Mouse (Mus musculus): ENCODE measurements around the gene Olfr784.
"Not testable (repeated sequence)": the region's sequence is repeated elsewhere in the genome, so short reads cannot be mapped to it uniquely, and the experiment has no call there.

Gene Olfr784

GRCm38 (mm10) chr10:129383783-129384182 is at the start of gene Olfr784:
Gene Olfr784 (plus strand): TSS chr10:129384083.
- DNase-seq (ENCODE audit: low spot score) = no peak

GRCm38 (mm10) chr10:129348550-129348949 is 35.3 kb upstream of the Olfr784 start, which contains the start of gene Olfr782:
Gene Olfr782 (plus strand): TSS chr10:129348850.
- no peak for DNase-seq (ENCODE audit: low spot score)

- not testable (repeated sequence) for DNase-seq (ENCODE audit: low spot score)
Observed at GRCm38 (mm10) chr10:129352475-129352874, 31.4 kb upstream of the Olfr784 start.

GRCm38 (mm10) chr10:129356496-129356895 is 27.4 kb upstream of the Olfr784 start:
- DNase-seq (ENCODE audit: low spot score) = not testable (repeated sequence)

GRCm38 (mm10) chr10:129357307-129357706 is 26.6 kb upstream of the Olfr784 start:
- DNase-seq (ENCODE audit: low spot score) = no peak

DNA sequence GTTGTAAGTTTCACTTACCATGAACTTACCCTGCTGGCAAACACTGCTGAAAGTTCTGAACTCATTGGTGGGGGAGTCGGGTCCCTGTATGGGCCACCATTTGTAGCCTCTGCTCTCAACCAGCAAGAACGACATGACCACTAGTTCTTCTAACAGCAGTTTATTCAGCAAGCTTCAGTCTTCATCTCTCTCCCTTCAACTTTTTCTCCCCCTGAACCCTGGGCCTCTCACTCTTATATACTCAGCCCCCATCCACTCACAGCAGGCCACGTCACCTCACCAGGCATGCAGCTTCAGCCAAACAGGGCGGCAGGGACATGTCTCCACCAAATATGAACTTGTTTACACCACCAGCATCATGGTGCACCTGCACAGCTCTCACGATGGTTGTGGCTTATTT is 9.8 kb upstream of the Olfr784 start:
- DNase-seq (ENCODE audit: low spot score) = not testable (repeated sequence)

DNA sequence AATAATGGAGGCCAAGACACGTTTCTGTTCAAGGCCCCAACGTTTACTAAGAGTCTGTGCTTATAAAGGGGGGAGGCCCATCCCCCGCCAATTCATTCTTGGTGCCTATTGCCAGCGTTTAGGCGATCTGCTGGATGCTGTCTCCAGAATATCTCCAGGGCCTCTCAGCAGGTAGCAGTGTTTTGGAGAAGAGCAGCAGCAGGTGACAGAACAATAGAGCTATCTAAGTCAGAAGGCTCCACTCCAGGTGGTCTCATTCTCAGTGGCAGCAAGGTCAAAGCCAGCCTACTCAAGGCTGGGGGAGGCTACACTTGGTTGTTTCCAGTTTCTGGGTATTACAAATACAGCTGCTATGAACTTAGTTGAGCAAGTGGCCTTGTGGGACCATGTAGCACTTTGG is 17.0 kb downstream of the Olfr784 start:
- no peak for DNase-seq (ENCODE audit: low spot score)

DNA sequence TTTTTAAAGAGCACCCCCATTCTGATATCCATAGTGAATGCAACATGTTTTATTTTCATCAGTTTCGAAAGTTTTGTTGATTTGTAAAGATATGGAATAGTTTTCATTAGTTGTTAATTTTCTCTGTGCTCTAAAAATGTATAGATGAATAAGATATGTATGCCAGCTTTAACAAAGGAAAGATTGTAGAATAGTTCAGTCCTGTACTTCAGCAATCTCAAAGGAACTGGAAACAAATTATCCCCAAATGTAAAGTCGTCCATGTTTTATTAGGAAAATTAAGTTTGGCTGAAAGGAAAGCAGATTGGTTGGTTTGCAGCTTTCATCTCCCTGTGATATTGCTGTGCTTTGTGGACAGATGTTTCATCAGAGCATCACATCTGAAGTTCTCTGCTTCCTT is 21.2 kb downstream of the Olfr784 start, which contains the start of gene Olfr785:
Olfr785 (plus strand) TSS at position 301 of the 400 bp plus-strand sequence.
- no peak for DNase-seq (ENCODE audit: low spot score)

DNA sequence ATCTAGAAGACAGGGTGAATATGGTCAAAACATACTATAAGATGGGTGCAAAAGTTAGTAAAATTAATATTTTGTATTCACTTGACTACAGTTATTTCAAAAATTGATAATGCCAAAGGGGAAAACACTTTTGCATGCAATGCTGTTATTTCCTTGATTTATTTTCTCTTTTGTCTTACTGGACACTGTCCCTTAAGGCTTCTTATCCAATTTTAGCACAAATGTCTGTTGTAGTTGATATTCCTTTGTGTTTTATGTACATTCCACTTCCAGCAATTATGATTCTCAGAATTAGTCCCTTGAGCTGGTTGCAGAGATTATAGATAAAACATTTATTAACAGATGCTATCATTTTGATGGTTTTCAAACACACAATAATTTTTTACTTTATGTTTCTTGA is 43.1 kb downstream of the Olfr784 start, which contains the start of gene Olfr786:
Olfr786 (plus strand) TSS at position 301 of the 400 bp plus-strand sequence.
- no peak for DNase-seq (ENCODE audit: low spot score)

Data from ovary, postnatal 36 days (tissue).